Comparison of ENCODE assay signal across 8 mouse cellular contexts in genomic region chr10:116473071-116473758, GRCm38 (mm10). TPM values are rescaled to one million over a fixed set of nuclear protein-coding genes. Genes with fewer than 3 reads are reported as not detected.
A peak's percentile ranks its signal among the peaks of the same experiment; 100 is the strongest.
DNase-seq lines count a peak whose midpoint lies in the region; ATAC-seq and TF ChIP-seq lines count a peak whose summit lies in the region.

No protein-coding gene starts in this region.

- peak overlapping the region; percentile 99 for H3K4me2 ChIP-seq in lung, postnatal 0 days (replicated peaks; ENCODE audit: low read depth, low read length)

- ATAC-seq in frontal cortex, adult (ENCODE audit: low TSS enrichment): peak; percentile 55
- peak; percentile 30 for ATAC-seq in lung, postnatal 0 days
- no peak for ATAC-seq in erythroid progenitor cell, adult 5-6 weeks (replicated peaks; ENCODE audit: low FRiP score, poor library complexity, severe bottlenecking)

- H3K9ac ChIP-seq in lung, postnatal 0 days (replicated peaks; ENCODE audit: low read depth): no peak overlapping the region

- H3K27me3 ChIP-seq in lung, postnatal 0 days (replicated peaks; ENCODE audit: insufficient read depth, low read length): no peaks in the 10 kb centered on the region

- peak overlapping the region; percentile 63 for H3K4me3 ChIP-seq in lung, postnatal 0 days (ENCODE audit: low read depth, low read length)

- no peak for TF ChIP-seq EP300 in lung, postnatal 0 days (IDR thresholded peaks at IDR 0.05)

- WGBS in lung, postnatal 0 days: 1% methylated on average over 43 of the region's 78 CpGs

- no peak overlapping the region for H3K27ac ChIP-seq in lung, postnatal 0 days (ENCODE audit: low read length)

- peak; percentile 19 for DNase-seq in ovary, postnatal 36 days (ENCODE audit: low spot score)
- no peak for DNase-seq in ovary, postnatal 10 days (ENCODE audit: low spot score)
- DNase-seq in cerebellum, adult 11-12 months: peak; percentile 68
- DNase-seq in kidney, postnatal 14 days: peak; percentile 24
- DNase-seq in lung, postnatal 0 days (ENCODE audit: low spot score): peak; percentile 48
- peak; percentile 80 for DNase-seq in retina, postnatal 1 day

- peaks cover 10% of the 10 kb centered on the region; the same call in 1 of the 2 replicates for H3K4me1 ChIP-seq in lung, postnatal 0 days (ENCODE audit: insufficient read depth, low read depth, low read length)

- TF ChIP-seq CTCF in lung, postnatal 0 days (IDR thresholded peaks at IDR 0.05): no peak

- no peaks in the 10 kb centered on the region for H3K9me3 ChIP-seq in lung, postnatal 0 days (ENCODE audit: low read length)

- H3K36me3 ChIP-seq in lung, postnatal 0 days (ENCODE audit: insufficient read depth, low read length): no peaks in the 10 kb centered on the region

RNA-seq across cellular contexts. Expression of gene Kcnmb4, which starts 0.5 kb away (rescaled TPM):
- polyA plus RNA-seq in lung, postnatal 0 days (2015; fragmentation: Nextera tagmentation; extraction: Ambion mirVana): 2.8 and 3.3 TPM in 2 replicates
- total RNA-seq in erythroid progenitor cell, adult 5-6 weeks (2015; ENCODE audit: low replicate concordance): not detected in 2 replicates
- 0.90 TPM in 1 of 2 replicates, not detected in the other for total RNA-seq in erythroid progenitor cell, adult 5-6 weeks (2017; ENCODE audit: low replicate concordance)
